Mouse (Mus musculus): ENCODE data around the gene Acsm5.
"Not testable (repeated sequence)": the region's sequence is repeated elsewhere in the genome, so short reads cannot be mapped to it uniquely, and the experiment has no call there.

The Acsm5 gene

GRCm38 (mm10) chr7:119550471-119551222 lies 31.4 kb downstream of the Acsm5 start:
- DNase-seq = no peak

DNA sequence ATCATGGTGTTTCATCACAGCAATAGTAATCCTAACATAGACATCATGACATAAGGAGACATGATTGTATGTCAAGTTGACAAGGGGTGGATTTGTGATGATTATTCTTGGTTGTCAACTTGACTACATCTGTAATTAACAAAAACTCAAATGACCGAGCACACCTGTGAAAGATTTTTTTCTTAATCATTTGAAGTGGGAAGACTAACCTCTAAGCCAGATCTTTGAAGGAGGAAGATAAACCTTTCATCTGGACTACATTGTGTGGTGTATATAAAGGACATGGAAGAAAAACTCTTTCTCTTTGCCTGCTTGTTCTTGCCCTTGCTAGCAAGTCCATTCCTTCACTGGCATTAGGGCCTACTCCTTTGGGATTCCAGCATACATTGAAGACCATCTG lies 34.8 kb downstream of the Acsm5 start, which contains the start of gene Acsm2:
Gene Acsm2 (plus strand): TSS at position 301 of the 400 bp plus-strand sequence.
- no peak for DNase-seq

- no peak for DNase-seq
Observed at GRCm38 (mm10) chr7:119559789-119560451, 40.7 kb downstream of the Acsm5 start.

GRCm38 (mm10) chr7:119560452-119560835 lies 41.2 kb downstream of the Acsm5 start:
- no peak for DNase-seq

- DNase-seq = no peak
Observed at GRCm38 (mm10) chr7:119561441-119561840, 42.2 kb downstream of the Acsm5 start.

DNA sequence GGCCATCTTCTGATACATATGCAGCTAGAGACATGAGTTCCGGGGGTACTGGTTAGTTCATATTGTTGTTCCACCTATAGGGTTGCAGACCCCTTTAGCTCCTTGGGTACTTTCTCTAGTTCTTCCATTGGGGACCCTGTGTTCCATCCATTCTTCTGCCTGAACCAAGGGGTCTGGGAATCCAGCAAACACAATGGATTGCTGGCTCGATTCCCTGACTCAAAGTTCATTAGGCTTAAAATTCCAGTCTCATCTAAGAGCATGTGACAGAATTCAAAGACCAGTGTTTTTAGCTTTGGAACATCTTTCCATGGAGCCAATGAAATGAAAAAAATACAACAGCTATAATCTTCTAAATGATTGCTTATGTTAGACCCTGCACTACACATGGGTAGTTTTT lies 43.2 kb downstream of the Acsm5 start:
- not testable (repeated sequence) for DNase-seq

DNA sequence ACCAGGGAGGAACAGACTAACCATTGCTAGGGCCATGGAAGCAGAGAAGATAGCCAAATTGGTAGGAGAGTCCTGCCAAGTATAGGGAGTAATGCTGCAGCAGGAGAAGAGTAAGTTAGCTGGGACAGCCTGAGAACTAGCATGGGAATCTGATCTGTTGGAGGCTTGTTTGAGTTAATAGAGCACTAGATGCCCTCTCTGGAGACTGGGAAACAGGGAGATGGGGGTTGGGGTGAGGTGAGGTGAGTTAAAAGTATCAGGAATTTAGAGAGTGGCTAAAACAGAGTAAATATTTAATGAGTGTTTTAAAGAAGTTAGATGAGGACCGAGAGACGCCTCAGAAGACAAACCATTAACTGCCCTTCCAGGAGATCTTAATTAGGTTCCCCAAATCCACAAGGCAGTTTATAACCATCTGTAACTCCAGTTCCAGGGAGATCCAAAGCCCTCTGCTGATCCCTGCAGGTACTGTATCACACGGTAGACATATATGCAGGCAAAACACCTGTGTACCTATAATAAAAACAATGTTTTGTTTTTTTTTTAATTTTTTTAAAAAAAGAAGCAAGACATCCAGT lies 75.4 kb downstream of the Acsm5 start:
- DNase-seq = no peak
